Mouse (Mus musculus) urinary bladder, postnatal 10 days (tissue): ENCODE measurements around the gene Mia3.
"Not testable (repeated sequence)": the region's sequence is repeated elsewhere in the genome, so short reads cannot be mapped to it uniquely, and the experiment has no call there.

ENCODE experiments used
- DNase-seq: peaks from one replicate; pipeline ENCODE4 v3.0.0; 2022; ENCODE audit warnings: low spot score

The Mia3 gene

GRCm38 (mm10) chr1:183344886-183345816, 24.2 kb downstream of the Mia3 start:
- peak; percentile 55 for DNase-seq

- DNase-seq = not testable (repeated sequence)
These were observed 26.5 kb downstream of the Mia3 start for GRCm38 (mm10) chr1:183342902-183343301.

GRCm38 (mm10) chr1:183327171-183327570, 42.2 kb downstream of the Mia3 start:
- no peak for DNase-seq

- DNase-seq = no peak
These were observed 44.9 kb downstream of the Mia3 start for GRCm38 (mm10) chr1:183324433-183324832.

GRCm38 (mm10) chr1:183323923-183324322, 45.4 kb downstream of the Mia3 start:
- no peak for DNase-seq

- not testable (repeated sequence) for DNase-seq
These were observed 46.9 kb downstream of the Mia3 start for GRCm38 (mm10) chr1:183322496-183322895.

- DNase-seq = no peak
These were observed 48.6 kb downstream of the Mia3 start for GRCm38 (mm10) chr1:183320708-183321107.

- DNase-seq = no peak
These were observed 53.6 kb downstream of the Mia3 start for GRCm38 (mm10) chr1:183315783-183316182.

GRCm38 (mm10) chr1:183312076-183312475, 57.3 kb downstream of the Mia3 start:
- DNase-seq = no peak

- DNase-seq = not testable (repeated sequence)
These were observed 59.8 kb downstream of the Mia3 start for GRCm38 (mm10) chr1:183309601-183310000.

GRCm38 (mm10) chr1:183308476-183308875, 60.9 kb downstream of the Mia3 start:
- DNase-seq = no peak

GRCm38 (mm10) chr1:183307555-183307954, 61.8 kb downstream of the Mia3 start:
- no peak for DNase-seq

GRCm38 (mm10) chr1:183299161-183299560, 70.2 kb downstream of the Mia3 start:
- DNase-seq = peak; percentile 100

GRCm38 (mm10) chr1:183297886-183298489, 71.4 kb downstream of the Mia3 start:
- DNase-seq = no peak

GRCm38 (mm10) chr1:183297473-183297885, 71.9 kb downstream of the Mia3 start:
- no peak for DNase-seq

- DNase-seq = peak; percentile 69
These were observed 72.4 kb downstream of the Mia3 start, which contains the start of gene Brox for GRCm38 (mm10) chr1:183296877-183297383. TSS of gene Brox (minus strand) at chr1:183297269.

GRCm38 (mm10) chr1:183296465-183296864, 72.9 kb downstream of the Mia3 start, which contains the start of gene Aida:
TSS of gene Aida (plus strand) at chr1:183296590.
- no peak for DNase-seq

- no peak for DNase-seq
These were observed 79.8 kb downstream of the Mia3 start for GRCm38 (mm10) chr1:183289576-183289975.

GRCm38 (mm10) chr1:183288351-183288750, 81.0 kb downstream of the Mia3 start:
- no peak for DNase-seq
